Mouse (Mus musculus) kidney, adult 2 months (tissue): ENCODE measurements at regions not wholly inside any gene's neighbourhood (a gene's known extent, or its start where the extent isn't known, plus 50 kb on each side); places are given as distances from the start of the nearest gene placed in this dataset.
"Not testable (repeated sequence)": the region's sequence is repeated elsewhere in the genome, so short reads cannot be mapped to it uniquely, and the experiment has no call there.

Source experiments
- CTCF ChIP-seq: fragments of 200-500 bp; conservative IDR thresholded peaks from 2 replicates; pipeline ENCODE4 v1.5.1; 2011; ENCODE audit warnings: low read depth, mild to moderate bottlenecking, control low read depth, low read length, moderate library complexity, mixed read lengths; ENCODE audit not compliant: insufficient read depth, insufficient read length
- POLR2A ChIP-seq: fragments of 200-500 bp; IDR thresholded peaks from one replicate; pipeline ENCODE4 v1.6.1; 2011; ENCODE audit warnings: low read depth, low read length, control low read depth

DNA sequence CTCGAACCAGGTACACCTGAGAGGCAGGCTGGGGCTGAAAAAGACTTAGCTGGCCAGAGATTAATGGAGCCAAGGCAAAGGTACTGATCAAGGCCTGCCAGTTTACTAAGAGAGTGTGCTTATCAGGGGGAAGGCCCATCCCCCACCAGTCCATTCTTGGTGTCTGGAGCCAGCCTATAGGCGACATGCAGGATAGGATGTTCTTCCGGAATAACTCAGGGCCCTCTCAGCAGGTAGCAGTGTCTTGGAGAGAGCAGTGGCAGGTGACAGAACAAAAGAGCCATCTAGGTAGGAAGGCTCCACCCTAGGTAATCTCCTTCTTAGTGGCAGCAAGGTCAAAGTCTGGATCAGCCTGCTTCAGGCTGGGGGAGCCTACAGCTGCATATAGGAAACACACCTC, 301.8 kb downstream of the Ppp1r3a start:
- not testable (repeated sequence) for TF ChIP-seq CTCF, POLR2A
